Mouse (Mus musculus): Measurements from ENCODE around the gene Fibp. TPM values are rescaled to one million over a fixed set of nuclear protein-coding genes. Genes with fewer than 3 reads are reported as not detected.
A peak's percentile ranks its signal among the peaks of the same experiment; 100 is the strongest.

Fibp gene
- polyA plus RNA-seq, 1 experiment from 2014 or later = 103 TPM

DNA sequence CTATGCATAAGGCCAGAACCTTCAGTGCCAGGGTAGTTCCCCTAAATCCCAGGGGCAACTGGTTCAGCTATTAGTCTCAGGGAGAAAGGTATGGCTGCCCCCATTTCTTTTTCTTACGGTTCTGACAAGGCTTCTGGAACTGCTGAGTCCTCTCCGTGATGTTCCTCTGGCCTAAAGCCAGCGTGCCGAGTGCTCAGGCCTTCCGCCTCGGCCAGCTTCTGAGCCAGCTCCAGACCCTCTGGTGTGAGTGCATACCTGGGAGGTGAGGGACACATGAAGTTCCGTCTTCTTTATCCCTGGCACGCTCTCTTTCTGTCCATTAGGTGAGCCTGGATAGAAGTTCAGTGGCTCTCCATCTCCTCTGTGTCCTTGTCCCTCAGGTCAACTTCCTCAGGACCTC is 25.0 kb downstream of the Fibp start:
- TF ChIP-seq CTCF (IDR thresholded peaks at IDR 0.05; ENCODE audit: low read depth) = no peak
- TF ChIP-seq EP300 (optimal IDR thresholded peaks at IDR 0.05) = no peak
- Histone ChIP-seq H3K27me3 (ENCODE audit: control insufficient read depth, insufficient read depth, low read length) (no peaks in the 10 kb centered on the region), H3K36me3 (ENCODE audit: control insufficient read depth, insufficient read depth, low read length) (peaks cover 17% of the 10 kb centered on the region; the same call in 1 of the 2 replicates), H3K27ac (replicated peaks) (no peak overlapping the region), H3K4me1 (replicated peaks; ENCODE audit: control insufficient read depth, insufficient read depth) (no peaks in the 10 kb centered on the region), H3K9ac (ENCODE audit: low read length) (no peak overlapping the region), H3K4me2 (replicated peaks; ENCODE audit: low read depth) (no peak overlapping the region), H3K4me3 (ENCODE audit: low read depth, low read length) (no peak overlapping the region), H3K9me3 (ENCODE audit: control insufficient read depth, low read length) (no peaks in the 10 kb centered on the region)
- WGBS = 78% methylated on average over 8 of the region's 8 CpGs
- DNase-seq (ENCODE audit: low spot score) (no peak), ATAC-seq (ENCODE audit: low FRiP score, low TSS enrichment) (no peak)

GRCm38 (mm10) chr19:5485821-5486220 is 25.4 kb downstream of the Fibp start:
- no peaks in the 10 kb centered on the region for H3K4me1 ChIP-seq (replicated peaks; ENCODE audit: control insufficient read depth, insufficient read depth)
- peaks cover 15% of the 10 kb centered on the region; the same call in 1 of the 2 replicates for H3K36me3 ChIP-seq (ENCODE audit: control insufficient read depth, insufficient read depth, low read length)
- H3K27ac ChIP-seq (replicated peaks) = no peak overlapping the region
- H3K9me3 ChIP-seq (ENCODE audit: control insufficient read depth, low read length) = no peaks in the 10 kb centered on the region
- WGBS = 92% methylated on average over 7 of the region's 7 CpGs
- no peak for TF ChIP-seq EP300 (optimal IDR thresholded peaks at IDR 0.05)
- H3K9ac ChIP-seq (ENCODE audit: low read length) = no peak overlapping the region
- ATAC-seq (ENCODE audit: low FRiP score, low TSS enrichment) (no peak), DNase-seq (ENCODE audit: low spot score) (no peak)
- no peaks in the 10 kb centered on the region for H3K27me3 ChIP-seq (ENCODE audit: control insufficient read depth, insufficient read depth, low read length)
- no peak overlapping the region for H3K4me2 ChIP-seq (replicated peaks; ENCODE audit: low read depth)
- no peak overlapping the region for H3K4me3 ChIP-seq (ENCODE audit: low read depth, low read length)

- Histone ChIP-seq H3K4me1 (replicated peaks; ENCODE audit: control insufficient read depth, insufficient read depth) (no peaks in the 10 kb centered on the region), H3K9ac (ENCODE audit: low read length) (no peak overlapping the region), H3K27me3 (ENCODE audit: control insufficient read depth, insufficient read depth, low read length) (no peaks in the 10 kb centered on the region), H3K27ac (replicated peaks) (no peak overlapping the region; the same call in 1 of the 2 replicates), H3K9me3 (ENCODE audit: control insufficient read depth, low read length) (no peaks in the 10 kb centered on the region), H3K4me2 (replicated peaks; ENCODE audit: low read depth) (no peak overlapping the region), H3K4me3 (ENCODE audit: low read depth, low read length) (no peak overlapping the region), H3K36me3 (ENCODE audit: control insufficient read depth, insufficient read depth, low read length) (peaks cover 13% of the 10 kb centered on the region; the same call in 1 of the 2 replicates)
- no peak for TF ChIP-seq CTCF (IDR thresholded peaks at IDR 0.05; ENCODE audit: low read depth)
- no peak for TF ChIP-seq EP300 (optimal IDR thresholded peaks at IDR 0.05)
- no peak for ATAC-seq (ENCODE audit: low FRiP score, low TSS enrichment)
- 67% methylated on average over 8 of the region's 8 CpGs for WGBS
- peak; percentile 64 for DNase-seq (ENCODE audit: low spot score)
Observed at GRCm38 (mm10) chr19:5486286-5486685, 25.9 kb downstream of the Fibp start.

GRCm38 (mm10) chr19:5486771-5487170 is 26.4 kb downstream of the Fibp start:
- no peak for ATAC-seq (ENCODE audit: low FRiP score, low TSS enrichment)
- WGBS = 65% methylated on average over 4 of the region's 4 CpGs
- H3K36me3 ChIP-seq (ENCODE audit: control insufficient read depth, insufficient read depth, low read length) = peaks cover 13% of the 10 kb centered on the region; the same call in 1 of the 2 replicates
- no peaks in the 10 kb centered on the region for H3K27me3 ChIP-seq (ENCODE audit: control insufficient read depth, insufficient read depth, low read length)
- TF ChIP-seq EP300 (optimal IDR thresholded peaks at IDR 0.05) (no peak), CTCF (IDR thresholded peaks at IDR 0.05; ENCODE audit: low read depth) (no peak)
- H3K4me1 ChIP-seq (replicated peaks; ENCODE audit: control insufficient read depth, insufficient read depth) = no peaks in the 10 kb centered on the region
- no peak overlapping the region for H3K4me3 ChIP-seq (ENCODE audit: low read depth, low read length)
- H3K27ac ChIP-seq (replicated peaks) = no peak overlapping the region; the same call in 1 of the 2 replicates
- H3K9me3 ChIP-seq (ENCODE audit: control insufficient read depth, low read length) = no peaks in the 10 kb centered on the region
- DNase-seq (ENCODE audit: low spot score) = no peak
- H3K9ac ChIP-seq (ENCODE audit: low read length) = no peak overlapping the region
- no peak overlapping the region for H3K4me2 ChIP-seq (replicated peaks; ENCODE audit: low read depth)

DNA sequence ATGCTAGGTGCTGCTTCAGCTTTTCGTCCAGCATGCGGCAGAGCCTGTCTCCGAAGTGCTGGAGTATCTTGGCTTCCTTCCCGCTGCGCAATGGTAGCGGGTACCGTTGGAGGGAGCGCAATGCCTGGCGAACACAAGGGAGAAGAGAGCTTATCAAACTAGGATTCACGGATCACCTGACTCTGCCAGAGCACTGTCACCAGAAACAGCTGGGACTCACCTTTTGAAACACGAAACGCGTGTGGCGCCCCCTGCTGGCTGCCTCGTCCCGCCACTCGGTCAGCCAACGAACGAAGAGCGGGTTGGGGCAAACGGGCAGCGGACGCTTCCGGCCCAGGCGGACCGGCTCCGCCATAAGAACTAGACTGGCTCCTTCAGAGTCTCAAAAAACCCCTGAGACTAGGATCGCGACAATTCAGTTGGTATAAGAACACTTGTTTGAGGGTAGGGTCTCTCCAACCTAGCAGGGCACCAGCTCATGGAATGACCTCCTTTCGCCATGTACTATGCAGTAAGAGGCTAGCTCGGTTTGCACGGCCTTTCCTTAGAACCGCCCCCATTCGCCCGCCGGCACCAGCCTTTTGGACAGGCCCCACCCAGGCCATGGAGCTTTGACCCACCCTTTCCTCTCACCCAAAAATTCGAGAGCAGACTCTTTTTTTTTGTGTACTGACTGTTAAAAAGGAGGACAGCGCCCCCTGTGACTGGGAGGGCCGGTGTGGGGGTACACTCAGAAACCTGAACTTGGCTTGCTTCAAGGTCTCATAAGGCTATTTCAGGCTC is 27.5 kb downstream of the Fibp start, which contains the start of gene Mus81:
Gene Mus81, minus strand, starts transcription at position 635 of the 783 bp plus-strand sequence.
- Histone ChIP-seq H3K9me3 (ENCODE audit: control insufficient read depth, low read length) (no peaks in the 10 kb centered on the region), H3K27ac (replicated peaks) (peak within 1 kb of the TSS; percentile 96), H3K9ac (ENCODE audit: low read length) (peak within 1 kb of the TSS; percentile 55), H3K27me3 (ENCODE audit: control insufficient read depth, insufficient read depth, low read length) (no peaks in the 10 kb centered on the region), H3K36me3 (ENCODE audit: control insufficient read depth, insufficient read depth, low read length) (peaks cover 10% of the 10 kb centered on the region; the same call in 1 of the 2 replicates), H3K4me2 (replicated peaks; ENCODE audit: low read depth) (peak within 1 kb of the TSS; percentile 70), H3K4me1 (replicated peaks; ENCODE audit: control insufficient read depth, insufficient read depth) (no peaks in the 10 kb centered on the region), H3K4me3 (ENCODE audit: low read depth, low read length) (peak within 1 kb of the TSS; percentile 45)
- under 1% methylated on average over 39 of the region's 39 CpGs for WGBS
- DNase-seq (ENCODE audit: low spot score) = peak; percentile 96
- peak; percentile 74 for ATAC-seq (ENCODE audit: low FRiP score, low TSS enrichment)
- TF ChIP-seq CTCF (IDR thresholded peaks at IDR 0.05; ENCODE audit: low read depth) (peak; percentile 93), EP300 (optimal IDR thresholded peaks at IDR 0.05) (peak; percentile 68)

All from stomach, postnatal 0 days (tissue).